Mouse (Mus musculus): ENCODE measurements around the gene Ltk.

DNA sequence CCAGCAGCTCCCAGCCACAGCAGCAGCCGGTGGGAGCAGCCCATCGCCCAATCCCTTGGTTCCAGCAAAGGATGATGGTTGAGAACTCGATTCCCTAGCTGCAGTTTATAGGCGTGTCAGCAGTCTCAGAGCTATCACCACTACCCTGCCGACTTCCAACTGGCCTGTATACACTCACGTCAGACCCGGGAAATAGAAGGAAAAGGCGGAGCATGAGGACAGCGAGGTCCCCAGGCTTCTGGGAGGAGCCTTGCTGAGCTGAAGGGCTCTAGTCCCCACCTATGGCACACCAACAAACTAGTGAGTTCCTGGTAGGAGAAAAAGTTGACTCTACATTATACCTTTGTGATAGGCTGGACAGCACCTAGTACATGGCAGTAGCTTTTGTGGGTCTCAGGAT, at the start of gene Ltk:
- TF ChIP-seq TAL1 (IDR thresholded peaks at IDR 0.05; ENCODE audit: low read length) (no peak), GATA1 (IDR thresholded peaks at IDR 0.05; ENCODE audit: low read length) (no peak)

All from erythroblast, embryonic 14.5 days (primary cell).